Comparison of ENCODE assay signal across 8 mouse cellular contexts in the genomic region with DNA sequence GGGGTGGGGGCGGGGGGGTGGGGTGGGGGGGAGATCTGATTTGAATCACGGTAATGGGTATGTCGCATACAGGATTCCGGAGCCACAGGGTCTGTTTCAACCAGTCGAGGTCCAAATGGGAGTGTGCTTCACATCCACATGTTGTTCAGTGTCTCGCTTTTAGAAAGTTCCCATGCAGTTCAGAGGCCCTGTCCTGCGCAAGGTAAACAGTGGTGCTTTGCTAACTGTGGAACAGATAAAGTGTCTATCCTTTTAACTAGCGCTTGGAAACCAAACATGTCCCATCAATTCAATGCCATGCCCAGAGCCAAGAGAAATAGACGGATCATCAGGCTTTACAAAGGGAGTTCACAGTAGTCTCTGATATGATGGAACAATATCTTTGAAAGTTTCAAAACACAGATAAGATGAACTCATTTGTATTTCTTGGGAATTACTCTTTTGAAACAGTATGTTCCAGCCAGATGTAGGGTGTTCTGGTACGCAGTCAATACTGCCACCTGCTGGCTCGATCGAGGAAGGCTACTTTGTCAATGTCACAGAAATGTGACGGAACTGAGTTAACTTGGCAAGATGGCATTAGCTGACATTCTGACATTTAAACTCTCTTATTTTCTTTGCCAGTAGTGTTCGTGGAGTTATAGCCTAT.
A peak's percentile ranks its signal among the peaks of the same experiment; 100 is the strongest.
DNase-seq lines count a peak whose midpoint lies in the region; ATAC-seq and TF ChIP-seq lines count a peak whose summit lies in the region.

No protein-coding gene starts in this region.

- 53% methylated on average over 14 of the region's 14 CpGs for WGBS in forebrain, embryonic 16.5 days

- peak; percentile 88 to 95 (median 93) for TF ChIP-seq CTCF in MEL (IDR thresholded peaks at IDR 0.05 in 2 of 3, conservative IDR thresholded peaks at IDR 0.05 in 1 of 3; ENCODE audit: control insufficient read depth in 1 of 3, insufficient read depth in 1 of 3, low read depth in 2 of 3, low read length in 3 of 3, poor library complexity in 1 of 3, severe bottlenecking in 1 of 3)
- TF ChIP-seq CTCF in brain, embryonic 14.5 days (IDR thresholded peaks at IDR 0.05; ENCODE audit: borderline replicate concordance, extremely low read depth, insufficient read depth, insufficient read length) = peak; percentile 84; the same call in 1 of the 2 replicates

- H3K4me2 ChIP-seq in forebrain, embryonic 16.5 days (ENCODE audit: low read length) = no peak overlapping the region

- ATAC-seq in forebrain, embryonic 16.5 days = peak; percentile 82

- no peaks in the 10 kb centered on the region for H3K9me3 ChIP-seq in MEL (replicated peaks; ENCODE audit: insufficient read depth, low read length)
- H3K9me3 ChIP-seq in forebrain, embryonic 16.5 days (ENCODE audit: control insufficient read depth, low read length) = no peaks in the 10 kb centered on the region

- no peak overlapping the region for H3K27ac ChIP-seq in MEL (ENCODE audit: control insufficient read depth, low read depth, low read length)
- H3K27ac ChIP-seq in forebrain, embryonic 16.5 days (ENCODE audit: low read length) = no peak overlapping the region

- no peaks in the 10 kb centered on the region for H3K4me1 ChIP-seq in MEL (ENCODE audit: control insufficient read depth in 1 of 2, insufficient read depth in 2 of 2, low read length in 2 of 2)
- no peaks in the 10 kb centered on the region for H3K4me1 ChIP-seq in forebrain, embryonic 16.5 days (replicated peaks; ENCODE audit: control insufficient read depth, insufficient read depth, low read length)

- TF ChIP-seq EP300 in MEL (IDR thresholded peaks at IDR 0.05; ENCODE audit: low read depth in 1 of 2, low read length in 2 of 2) = no peak

- TF ChIP-seq RAD21 in MEL (IDR thresholded peaks at IDR 0.05; ENCODE audit: low read depth, low read length) = peak; percentile 95

- H3K27me3 ChIP-seq in MEL (ENCODE audit: control insufficient read depth in 1 of 2, insufficient read depth in 2 of 2, low read length in 2 of 2) = no peaks in the 10 kb centered on the region
- no peaks in the 10 kb centered on the region for H3K27me3 ChIP-seq in forebrain, embryonic 16.5 days (replicated peaks; ENCODE audit: control insufficient read depth, insufficient read depth, low read length)

- no peak overlapping the region for H3K4me3 ChIP-seq in MEL (ENCODE audit: control insufficient read depth in 1 of 2, insufficient read depth in 1 of 2, low read depth in 2 of 2, low read length in 2 of 2)
- H3K4me3 ChIP-seq in forebrain, embryonic 16.5 days (replicated peaks; ENCODE audit: low read length) = no peak overlapping the region

- no peak for TF ChIP-seq POLR2A in MEL (IDR thresholded peaks at IDR 0.05; ENCODE audit: control insufficient read depth in 1 of 2, insufficient read depth in 1 of 2, low read depth in 1 of 2, low read length in 2 of 2, poor library complexity in 1 of 2)
- TF ChIP-seq POLR2A in brain, embryonic 14.5 days (IDR thresholded peaks at IDR 0.05; ENCODE audit: borderline replicate concordance, extremely low read depth, insufficient read depth, insufficient read length, poor library complexity, severe bottlenecking) = no peak

- intact Hi-C loops in heart, postnatal 25 days (cut with DNase I) = loop anchor here (1.0 to 5.0 kb wide), 5 partner anchors 99 to 619 kb away; no protein-coding TSS in a partner anchor

- H3K36me3 ChIP-seq in MEL (ENCODE audit: control insufficient read depth in 1 of 2, insufficient read depth in 2 of 2, low read length in 2 of 2) = no peaks in the 10 kb centered on the region
- no peaks in the 10 kb centered on the region for H3K36me3 ChIP-seq in forebrain, embryonic 16.5 days (ENCODE audit: control insufficient read depth, insufficient read depth)

- no peak overlapping the region for H3K9ac ChIP-seq in MEL (ENCODE audit: control insufficient read depth, low read depth, low read length, poor library complexity, severe bottlenecking)
- H3K9ac ChIP-seq in forebrain, embryonic 16.5 days (replicated peaks; ENCODE audit: low read depth, low read length) = no peak overlapping the region

- H3K79me2 ChIP-seq in MEL (ENCODE audit: control insufficient read depth, insufficient read depth, low read length, poor library complexity) = no peaks in the 10 kb centered on the region

- peak; percentile 77 for DNase-seq in MEL (ENCODE audit: low read depth, low spot score)
- peak; percentile 77 for DNase-seq in brain, embryonic 14.5 days (ENCODE audit: low read depth)
- DNase-seq in heart, postnatal 25 days (ENCODE audit: low spot score) = peak; percentile 53
- DNase-seq in layer of hippocampus, adult 8-10 months (ENCODE audit: low spot score in 2 of 2) = peak; percentile 22 to 74
- DNase-seq in lung, postnatal 36 days = peak; percentile 82
- DNase-seq in right cerebral cortex, postnatal 25 days = peak; percentile 47
- DNase-seq in yolk sac, embryonic 10.5 days (ENCODE audit: low spot score) = peak; percentile 9

TF ChIP-seq in MEL, 35 proteins besides CTCF, POLR2A, EP300 and RAD21:
- TF ChIP-seq SMC3 (IDR thresholded peaks at IDR 0.05; ENCODE audit: low read depth, low read length) (peak; percentile 96), ZC3H11A (IDR thresholded peaks at IDR 0.05; ENCODE audit: low read depth, low read length) (peak; percentile 92), TCF12 (IDR thresholded peaks at IDR 0.05; ENCODE audit: low read depth, low read length) (no peak)
TF ChIP-seq in MEL: peak in this region for 2.

Comparison
In these comparisons a context has a peak if more than half of its experiments do, and no peak if none do; other contexts are left out.
1. DNase-seq: peak in every context shown above with its lines; median percentile 82 in lung, postnatal 36 days; 77 in MEL; 77 in brain, embryonic 14.5 days; 53 in heart, postnatal 25 days; 48 in layer of hippocampus, adult 8-10 months; 47 in right cerebral cortex, postnatal 25 days; 9 in yolk sac, embryonic 10.5 days.